Mouse (Mus musculus) lung, adult 18-20 months (tissue): ENCODE measurements around the gene Deup1.
"Not testable (repeated sequence)": the region's sequence is repeated elsewhere in the genome, so short reads cannot be mapped to it uniquely, and the experiment has no call there.

ENCODE experiments used
- DNase-seq, 2 experiments: peaks; one replicate each; pipeline ENCODE4 v3.0.0; 2022; ENCODE audit warnings: mixed read lengths in 2 of 2

Gene Deup1

DNA sequence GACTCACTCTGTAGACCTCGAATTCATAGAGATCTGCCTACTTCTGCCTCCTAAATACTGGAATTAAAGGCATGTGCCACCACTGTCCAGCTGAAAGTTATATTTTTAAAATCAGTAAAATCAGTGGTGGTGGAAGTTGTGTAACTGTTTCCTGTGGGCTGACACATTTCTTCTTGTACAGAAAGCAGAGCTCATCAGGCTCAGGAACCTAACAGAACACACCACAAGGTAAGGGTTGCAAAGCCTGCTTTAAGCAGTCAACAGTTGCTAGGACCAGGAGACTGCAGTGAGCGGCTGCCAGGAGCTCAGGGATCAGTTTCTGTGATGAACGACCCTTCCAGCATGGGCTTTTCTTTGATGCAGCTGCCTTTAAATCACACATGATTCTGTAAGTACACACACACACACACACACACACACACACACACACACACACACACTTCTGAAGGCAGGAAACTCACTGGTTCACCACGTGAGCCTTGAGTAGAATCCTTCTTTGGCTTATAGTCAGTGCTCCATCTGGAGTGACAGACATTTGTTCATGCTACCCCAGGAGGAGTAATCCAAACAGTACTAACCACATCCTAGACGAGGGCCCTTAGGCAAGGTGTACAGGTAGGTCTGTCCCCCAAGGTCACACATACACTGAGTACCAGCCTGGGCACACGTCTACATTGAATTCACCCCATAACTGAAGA is 40.4 kb downstream of the Deup1 start:
- no peak for DNase-seq

DNA sequence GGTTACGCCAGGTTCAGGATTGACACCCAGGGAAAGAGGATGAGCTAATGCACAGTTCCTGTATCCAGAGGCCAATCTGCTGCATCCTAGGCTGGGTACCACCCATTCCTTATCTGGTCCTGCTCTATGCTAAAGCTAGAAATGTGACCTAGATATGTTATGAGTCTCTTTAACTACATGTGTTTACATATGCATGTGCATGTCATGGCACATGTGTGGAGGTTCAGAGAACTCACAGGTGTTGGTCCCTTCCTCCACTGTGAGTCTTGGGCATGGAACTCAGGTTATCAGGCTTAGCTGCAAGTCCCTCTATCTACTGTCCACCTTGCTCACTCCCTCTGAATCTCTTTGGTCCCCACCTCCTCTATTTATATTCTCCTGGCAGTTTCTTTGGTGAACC is 41.8 kb downstream of the Deup1 start:
- DNase-seq: no peak

DNA sequence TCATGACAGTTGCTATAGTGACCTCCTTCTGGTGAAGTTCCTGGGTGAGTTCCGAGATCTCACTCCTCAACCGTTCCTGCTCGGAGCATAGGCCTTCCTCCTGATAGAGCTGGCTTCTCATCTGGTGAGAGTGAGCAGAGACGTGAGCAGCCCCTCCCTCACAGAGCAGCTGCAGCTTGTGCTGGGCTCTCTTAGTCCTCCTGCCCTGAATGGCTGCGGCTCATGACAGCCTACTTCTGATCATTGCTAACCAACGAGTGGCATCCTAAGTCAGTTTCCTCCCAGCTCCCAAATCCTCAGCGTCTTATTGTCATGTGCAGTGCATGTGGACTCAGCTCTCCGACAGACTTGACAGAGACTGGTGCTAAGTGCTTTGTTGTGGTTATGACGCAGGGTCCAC is 43.5 kb downstream of the Deup1 start:
- no peak for DNase-seq

DNA sequence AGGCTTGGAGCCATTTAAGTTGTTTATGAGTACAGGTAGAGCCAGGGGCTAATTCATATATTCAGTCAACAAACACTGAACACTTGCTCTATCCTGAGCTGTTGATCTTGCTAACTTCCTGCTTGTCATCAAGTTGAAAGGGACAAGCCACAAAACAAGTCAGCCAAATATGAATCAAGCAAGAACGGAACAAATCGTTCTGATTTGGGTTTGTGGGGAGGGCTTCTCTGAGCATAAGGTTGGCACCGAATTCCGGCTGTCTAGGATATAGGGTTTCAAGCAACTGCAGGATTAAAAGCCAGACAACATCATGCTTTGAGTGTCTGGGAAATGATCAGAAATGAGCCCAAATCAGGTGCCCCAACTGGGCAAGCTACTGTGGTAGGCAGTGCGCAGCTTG is 45.7 kb downstream of the Deup1 start:
- DNase-seq: no peak

DNA sequence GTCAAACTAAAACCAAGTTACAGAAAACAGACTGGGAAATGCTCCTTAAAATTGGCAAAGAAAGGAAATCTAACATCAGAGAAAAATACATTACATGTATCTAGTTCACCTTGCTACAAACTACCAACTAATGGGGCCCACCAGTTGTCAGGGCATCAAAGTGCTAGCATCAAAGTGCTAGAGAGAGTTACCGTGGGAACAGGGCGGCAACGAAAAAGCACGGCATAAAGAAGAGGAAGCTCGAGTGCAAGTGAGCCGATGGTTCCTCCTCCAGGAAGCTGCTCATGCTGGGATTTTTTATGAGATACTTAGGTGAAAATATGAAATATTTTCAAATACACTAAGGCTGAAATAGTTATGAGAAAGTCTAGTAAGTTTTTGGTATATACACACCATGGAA is 47.6 kb downstream of the Deup1 start:
- DNase-seq: no peak

DNA sequence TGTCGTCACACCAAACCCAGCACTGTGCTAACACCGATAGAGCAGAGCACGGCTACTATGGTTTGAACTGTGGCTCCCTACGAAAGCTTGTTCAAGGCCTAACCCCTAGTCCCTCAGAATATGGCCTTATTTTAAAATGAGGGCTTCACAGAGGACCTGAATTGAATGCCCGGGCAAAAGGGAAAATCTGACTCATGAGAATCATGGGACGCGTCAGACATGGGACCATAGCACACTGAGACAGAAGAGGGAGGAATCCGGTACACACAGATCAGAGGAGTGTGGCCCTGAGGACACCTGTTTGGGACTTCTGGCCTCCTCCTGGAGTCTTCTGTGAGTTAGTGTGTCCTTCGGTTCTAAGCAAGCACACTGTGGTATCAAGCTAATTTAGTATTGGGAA is 48.8 kb downstream of the Deup1 start:
- DNase-seq: no peak

DNA sequence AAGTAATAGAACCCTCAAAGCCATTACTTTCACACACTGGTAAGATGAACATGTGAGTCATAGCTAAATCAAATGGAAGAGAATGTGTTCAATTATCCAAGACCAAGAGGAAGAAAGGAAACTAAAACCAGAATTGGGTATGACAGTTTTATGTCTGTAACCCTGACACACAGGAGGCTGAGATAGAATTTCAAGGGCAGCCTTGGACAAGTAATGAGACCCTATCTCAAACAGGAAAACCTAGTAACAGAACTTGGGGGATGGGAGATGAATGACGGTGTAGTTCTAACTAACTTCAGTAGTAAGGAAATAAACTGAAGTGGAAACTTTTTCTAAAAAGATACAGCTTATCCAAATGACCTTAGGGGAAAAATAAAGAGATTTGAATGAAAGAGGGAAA is 49.3 kb downstream of the Deup1 start:
- DNase-seq: no peak

DNA sequence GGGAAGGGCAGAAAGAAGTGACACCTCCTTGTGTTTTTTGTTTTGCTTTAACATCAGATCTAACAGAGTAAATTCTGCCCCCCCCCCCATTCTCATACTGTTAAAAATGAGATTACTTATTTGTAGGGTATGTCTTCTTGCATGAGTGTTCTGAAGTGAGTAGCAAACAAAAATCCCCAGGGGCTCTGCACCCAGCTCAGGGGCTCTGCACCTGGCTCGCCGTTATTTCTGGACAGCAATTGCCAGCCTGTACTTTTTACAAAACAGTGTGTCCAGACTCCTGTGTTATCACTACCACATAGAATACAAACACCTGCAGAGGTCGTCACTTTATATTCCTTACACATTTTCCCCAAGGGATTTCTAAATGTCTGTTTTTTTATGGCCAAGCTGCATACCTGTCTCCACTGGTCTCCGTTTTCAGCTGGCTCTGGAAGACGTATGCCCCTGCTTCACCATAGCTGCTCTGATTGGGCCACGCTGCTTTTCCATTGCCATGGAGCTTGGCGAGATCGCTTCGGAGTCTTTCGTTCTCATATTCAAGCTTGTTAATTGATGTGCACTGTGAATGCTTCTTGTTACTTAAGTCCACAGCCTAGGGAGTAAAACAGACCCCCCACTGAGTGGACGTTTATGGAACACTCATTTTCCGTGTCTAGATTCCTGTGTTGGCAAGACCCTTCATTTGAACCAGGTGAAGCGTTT is 52.8 kb downstream of the Deup1 start:
- DNase-seq: no peak

DNA sequence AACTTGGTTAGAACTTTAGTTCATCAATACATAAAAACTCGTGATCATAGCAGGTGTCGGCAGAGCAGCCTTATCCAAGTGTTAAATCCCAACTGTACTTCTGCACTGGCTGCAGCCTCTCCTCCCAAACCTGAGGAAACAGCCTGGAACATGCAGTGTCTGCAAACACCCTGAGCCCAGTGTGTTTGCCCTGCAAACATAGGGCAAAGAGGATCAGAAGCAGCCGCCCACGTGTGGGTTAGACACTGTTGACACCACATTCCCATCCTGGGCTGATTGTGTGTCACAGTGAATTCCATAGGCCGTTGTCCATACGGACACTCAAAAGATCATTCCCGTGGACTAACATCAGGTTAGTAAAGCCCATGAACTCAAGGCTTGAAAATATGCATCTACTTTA is 65.4 kb downstream of the Deup1 start:
- DNase-seq: no peak

DNA sequence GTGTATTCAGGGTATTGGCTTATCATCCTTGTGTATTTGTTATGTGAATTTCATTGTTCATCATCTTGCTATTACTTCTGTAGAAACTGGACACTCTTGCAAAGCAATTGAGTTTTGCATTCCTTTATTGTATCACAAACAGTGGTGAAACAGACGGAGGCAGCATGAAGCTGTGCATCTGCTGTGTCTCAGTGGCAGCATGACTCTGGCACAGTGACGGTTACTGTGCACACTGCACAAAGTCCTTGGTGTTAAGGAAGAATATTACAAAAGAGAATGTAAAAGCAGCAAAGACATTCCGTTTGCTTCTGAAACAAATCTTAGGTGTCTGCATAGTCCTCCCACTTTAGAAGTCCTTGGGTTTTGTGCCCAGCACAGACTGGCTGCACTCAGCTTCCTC is 67.3 kb downstream of the Deup1 start:
- DNase-seq: no peak

DNA sequence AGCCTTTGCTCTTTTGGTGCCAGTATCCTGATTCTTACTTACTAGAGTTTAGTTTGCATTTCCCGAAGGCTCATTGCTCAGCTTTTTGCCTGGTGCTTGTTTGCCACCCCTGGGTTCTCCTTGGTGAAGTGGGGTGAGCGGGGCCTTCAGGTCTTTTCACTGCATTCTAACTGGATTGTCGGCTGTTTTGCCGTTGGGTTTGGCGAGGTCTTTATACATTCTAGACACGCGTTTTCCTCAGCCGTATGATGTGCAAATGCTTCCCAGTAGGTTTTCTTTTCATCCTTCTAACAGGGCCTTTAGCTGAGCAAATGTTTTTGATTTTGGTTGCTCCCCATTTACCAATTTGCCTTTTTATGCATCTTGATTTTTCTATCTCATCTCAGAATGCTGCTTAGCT is 74.4 kb downstream of the Deup1 start:
- DNase-seq: no peak

DNA sequence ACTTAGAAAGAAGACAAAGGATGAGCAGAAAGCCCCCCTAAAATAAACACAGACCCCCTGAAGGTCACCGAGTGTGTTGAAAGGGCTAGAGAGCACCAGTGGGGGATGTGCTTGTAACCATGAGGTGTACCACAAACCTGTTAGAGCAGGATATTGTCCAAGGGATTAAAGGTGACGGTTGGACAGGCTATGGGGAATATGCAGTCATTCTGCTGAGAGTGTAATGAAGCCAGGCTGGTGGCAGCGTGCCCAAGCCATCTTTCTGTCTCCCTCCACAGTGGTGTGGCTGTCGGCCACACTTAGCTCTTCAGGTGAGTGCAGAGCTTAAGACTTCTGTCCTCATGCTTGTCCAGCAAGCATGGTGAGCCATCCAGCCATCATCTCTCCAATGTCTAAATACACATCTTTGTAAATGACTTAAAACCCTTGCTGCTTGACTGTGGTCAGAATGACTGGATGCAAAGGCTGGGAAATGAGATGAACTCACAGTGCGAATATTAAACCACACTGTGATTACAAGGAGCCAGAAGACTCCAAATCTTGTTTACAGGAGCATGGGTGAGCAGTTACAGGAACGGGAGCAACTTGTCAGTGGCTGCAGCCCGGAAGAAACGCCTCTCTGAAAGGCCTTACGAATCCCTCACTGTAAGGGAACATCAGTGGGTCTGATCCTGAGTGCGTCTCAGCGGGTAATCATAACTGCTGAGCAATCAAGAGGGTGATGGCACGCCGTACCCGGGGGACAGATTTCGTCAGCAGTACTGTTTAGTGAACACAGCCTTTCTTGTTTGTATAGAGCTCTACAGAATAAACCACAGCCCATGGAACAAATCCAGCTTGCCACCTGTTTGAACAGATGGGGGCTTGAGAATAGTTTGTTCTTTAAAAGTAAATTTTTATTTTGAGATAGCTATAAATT is 75.5 kb downstream of the Deup1 start:
- DNase-seq: no peak

DNA sequence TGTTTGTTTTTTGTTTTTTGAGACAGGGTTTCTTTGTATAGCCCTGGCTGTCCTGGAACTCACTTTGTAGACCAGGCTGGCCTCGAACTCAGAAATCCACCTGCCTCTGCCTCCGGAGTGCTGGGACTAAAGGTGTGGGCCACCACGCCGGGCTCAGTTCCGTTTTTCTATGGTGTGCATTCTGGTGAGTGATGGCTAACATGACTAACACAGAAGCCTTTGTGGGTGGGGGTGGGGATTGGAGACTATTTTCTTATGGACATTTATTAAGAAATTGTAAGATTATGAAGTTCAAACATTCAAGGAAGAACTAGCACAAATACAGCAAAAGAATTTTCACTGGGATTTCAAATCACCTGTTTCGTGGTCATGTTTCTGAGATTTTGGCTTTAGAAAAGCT is 76.7 kb downstream of the Deup1 start:
- DNase-seq: not testable (repeated sequence)

DNA sequence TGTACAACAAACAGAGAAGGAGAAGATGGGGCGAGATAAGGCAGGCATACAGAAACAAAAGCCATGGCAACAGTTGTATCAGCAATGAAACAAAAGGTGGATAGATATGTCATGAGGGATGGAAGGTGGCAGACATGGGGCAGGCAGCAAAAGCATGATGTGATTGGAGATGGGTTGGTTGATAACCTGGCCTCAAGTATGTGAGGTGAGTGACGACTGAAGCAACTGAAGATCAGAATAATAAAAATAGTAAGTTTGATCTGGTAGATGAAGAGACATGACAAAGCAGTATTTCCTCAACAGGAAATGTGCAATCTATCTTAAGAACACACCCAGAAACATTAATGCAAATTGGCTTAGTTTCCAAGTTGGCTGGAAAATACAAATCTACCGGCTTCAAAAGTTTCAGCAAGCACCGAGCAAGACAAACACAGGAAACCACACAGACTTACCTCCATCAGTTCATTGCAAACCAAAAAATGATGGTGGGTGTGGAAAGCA is 77.2 kb downstream of the Deup1 start:
- DNase-seq: no peak

DNA sequence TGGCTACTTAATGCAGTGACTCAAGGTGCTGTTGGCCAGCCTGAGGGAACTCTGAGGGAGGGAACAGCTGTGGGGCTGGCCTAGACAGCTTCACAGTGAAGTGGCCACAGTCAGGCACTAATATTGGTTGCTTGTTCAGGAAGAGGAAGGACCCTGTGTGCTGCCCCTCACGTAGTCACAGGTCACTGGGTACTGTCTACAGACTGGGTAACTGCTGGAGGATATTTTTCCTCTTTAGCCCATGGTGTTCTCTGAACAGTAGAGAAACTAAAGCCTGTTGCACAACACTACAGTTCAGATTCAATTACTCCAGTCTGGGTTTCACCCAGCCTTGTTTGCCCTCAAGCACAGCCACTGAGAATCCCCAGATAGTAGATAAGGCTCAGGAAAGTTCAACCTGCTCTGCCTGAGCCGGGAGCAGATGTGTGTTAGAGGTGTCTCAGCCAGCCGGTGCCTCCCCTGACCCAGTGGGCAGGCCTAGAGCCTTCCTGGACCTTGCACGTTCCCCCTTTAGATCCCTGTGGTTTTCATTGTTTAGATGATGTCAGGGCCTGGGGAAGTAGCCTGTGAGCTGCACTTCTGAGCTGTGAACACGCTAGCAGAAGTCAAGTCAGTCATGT is 85.9 kb downstream of the Deup1 start:
- no peak for DNase-seq

DNA sequence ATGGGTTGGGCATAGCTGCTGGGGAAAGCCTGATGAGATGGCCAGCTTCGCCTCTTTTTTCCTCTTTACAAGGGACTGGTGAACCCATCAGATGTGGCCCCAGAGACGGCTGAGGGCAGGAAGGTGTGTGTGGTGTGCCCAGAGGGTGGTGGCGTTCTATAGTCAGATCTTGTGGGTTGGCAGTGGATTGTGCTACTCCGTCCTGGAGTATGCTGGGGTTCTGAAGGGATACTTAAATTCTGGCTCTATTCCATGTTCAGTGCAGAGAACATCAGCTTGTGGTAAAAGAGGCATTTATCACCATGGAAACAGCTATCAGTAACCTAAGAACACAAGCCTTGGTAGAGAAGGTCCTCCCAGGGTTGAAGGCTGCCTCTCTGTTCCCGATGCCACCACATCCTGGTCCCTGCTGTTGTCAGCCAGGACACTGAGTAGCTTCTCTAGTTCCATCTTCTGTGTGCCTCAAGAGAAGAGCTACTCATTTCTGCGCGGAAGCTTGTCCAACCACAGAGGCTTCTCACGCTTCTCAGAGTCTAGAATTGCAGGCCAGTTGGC is 88.7 kb downstream of the Deup1 start:
- DNase-seq: no peak

DNA sequence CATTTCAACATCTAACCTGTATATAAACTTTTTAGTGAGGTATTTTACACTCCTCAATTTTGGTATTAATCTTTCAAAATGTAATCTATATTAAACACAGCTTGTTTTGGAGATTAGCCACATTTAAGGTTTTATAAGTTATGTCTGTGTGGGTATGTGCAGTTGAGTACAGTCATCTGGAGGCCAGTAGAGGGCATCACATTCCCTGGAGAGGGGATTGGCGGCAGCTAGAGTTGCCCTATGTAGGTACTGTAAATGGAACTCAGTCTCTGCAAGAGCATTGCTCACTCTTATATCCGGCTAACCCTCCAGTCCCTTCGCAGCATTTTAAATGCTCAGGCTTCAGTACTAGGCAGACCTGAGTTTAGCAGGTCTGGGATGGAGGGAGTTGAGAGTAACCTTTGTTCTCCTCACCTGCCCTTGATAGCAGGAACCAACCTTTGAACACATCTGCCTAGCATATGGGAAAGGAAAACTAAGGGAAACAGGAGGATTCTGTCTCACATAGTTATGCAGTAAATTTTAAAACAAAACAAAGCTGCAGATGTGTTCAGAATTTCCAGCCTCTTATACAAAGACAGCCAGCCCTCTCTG is 90.2 kb downstream of the Deup1 start:
- no peak for DNase-seq

DNA sequence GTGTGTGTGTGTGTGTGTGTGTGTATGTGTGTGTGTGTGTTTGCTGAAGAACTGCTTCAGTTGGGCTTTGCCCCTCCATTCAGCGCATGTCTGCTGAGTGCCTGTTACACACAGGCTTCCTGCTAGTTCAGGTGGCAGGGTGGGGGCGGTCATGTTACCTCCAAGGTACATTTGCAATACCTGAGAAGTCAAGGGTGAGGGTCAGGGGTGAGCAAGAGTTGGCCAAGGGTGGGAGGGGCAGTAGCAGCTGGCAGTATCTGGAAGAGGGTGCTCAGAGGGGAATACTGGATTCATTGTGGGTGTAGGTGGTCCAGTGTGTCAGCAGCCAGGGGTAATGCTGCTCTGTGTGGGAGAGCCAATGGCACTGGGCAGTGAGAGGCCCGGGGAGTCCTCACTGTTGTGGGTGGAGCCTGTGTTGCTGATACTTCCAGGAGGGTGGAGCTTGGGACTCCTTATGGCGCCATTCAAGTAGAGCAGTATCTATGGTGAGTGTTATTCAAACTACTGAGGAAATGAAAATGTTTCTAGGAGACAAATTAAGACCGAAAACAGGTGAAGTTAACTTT is 90.8 kb downstream of the Deup1 start:
- DNase-seq: peak; percentile 70 to 75

DNA sequence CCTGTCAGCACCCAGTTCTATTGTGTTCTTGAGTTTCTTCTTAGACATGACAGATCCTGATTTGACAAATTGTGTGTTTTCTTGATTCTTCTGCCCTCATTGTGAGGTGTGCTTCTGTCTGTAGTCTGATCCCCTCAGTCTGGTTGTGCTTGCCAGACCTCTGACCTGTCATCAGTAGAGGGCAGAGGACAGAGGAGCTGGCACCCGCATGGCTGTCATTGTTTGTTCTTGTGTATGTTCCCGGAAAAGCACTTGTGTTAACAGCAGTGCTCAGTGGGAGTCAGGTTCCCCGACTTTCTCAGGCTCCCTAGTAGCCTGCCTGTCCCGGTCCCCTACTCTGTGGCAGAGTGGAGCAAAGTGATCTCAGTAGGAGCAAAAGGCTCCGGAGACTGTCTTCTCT is 92.3 kb downstream of the Deup1 start:
- DNase-seq: peak; percentile 57 to 72

DNA sequence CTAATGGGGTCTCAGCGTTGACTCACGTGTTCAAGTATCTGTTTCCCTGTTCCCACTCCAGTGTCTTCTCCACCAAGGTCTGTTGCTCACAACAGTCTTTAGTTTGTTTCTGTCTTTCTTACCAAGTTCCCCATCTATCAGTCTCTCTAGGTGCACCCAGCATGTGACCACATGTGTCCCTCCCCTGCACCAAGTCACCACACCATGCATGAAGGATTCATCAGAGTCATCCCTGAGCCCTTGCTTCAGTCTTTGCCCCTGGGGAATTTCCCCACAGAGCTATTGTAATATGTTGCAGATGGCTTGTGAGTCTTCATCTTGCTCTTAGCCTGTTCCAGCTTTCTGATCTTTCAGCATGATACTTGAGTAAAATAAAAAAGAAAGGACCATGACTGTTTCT is 93.6 kb downstream of the Deup1 start:
- no peak for DNase-seq

DNA sequence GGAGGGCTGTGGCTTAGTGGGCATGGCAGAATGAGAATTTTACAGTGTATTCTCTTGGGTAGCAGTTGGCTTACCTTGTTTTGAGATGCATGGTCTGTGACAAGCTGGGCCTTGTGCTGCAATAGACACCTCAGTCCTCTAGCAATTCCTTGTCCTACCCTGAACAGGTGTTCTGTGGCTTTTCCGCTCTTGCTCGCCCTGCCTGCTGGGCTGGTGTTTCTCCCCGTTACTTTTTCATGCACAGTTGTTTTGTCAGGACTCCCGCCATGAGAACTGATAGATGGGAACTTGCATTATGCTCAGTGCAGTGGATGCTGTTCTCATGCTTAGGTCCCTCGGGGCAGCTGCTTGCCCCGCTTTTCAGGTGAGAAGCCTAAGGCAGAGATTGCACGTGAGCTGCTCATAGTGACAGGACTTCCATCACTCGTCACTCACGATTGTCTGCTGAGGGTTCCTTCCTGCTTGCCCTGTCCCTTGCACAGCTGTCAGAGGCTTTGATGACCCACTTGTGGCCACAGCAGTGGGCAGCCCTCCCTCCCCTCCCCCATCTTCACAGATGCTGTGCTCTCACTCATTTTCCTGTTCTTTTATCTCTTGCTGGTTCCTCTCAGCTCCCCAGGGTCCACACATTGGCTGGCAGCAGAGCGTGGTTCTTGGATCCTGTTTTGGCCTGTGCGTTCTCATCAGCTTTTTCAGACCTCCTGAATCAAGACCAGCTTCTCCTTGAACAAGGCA is 94.2 kb downstream of the Deup1 start:
- no peak for DNase-seq
